Mouse (Mus musculus) left cerebral cortex, postnatal 10 days (tissue): Measurements from ENCODE around the gene Fam210b. TPM values are rescaled to one million over a fixed set of nuclear protein-coding genes. Genes with fewer than 3 reads are reported as not detected.
"Not testable (repeated sequence)": the region's sequence is repeated elsewhere in the genome, so short reads cannot be mapped to it uniquely, and the experiment has no call there.

ENCODE experiments used
- DNase-seq, 2 experiments: peaks; one replicate each; pipeline ENCODE4 v3.0.0; 2021 to 2022; ENCODE audit warnings: low spot score in 2 of 2, mixed read lengths in 1 of 2; ENCODE audit errors: extremely low spot score in 1 of 2
- intact Hi-C: fragments of 180-260 bp; cut with DNase I; formaldehyde crosslinking; loops from one replicate; pipeline ENCODE4 v1.15.1; 2025
- total RNA-seq, 2 experiments: library from RNA; stranded (reverse); gene quantifications; 2 replicates each; pipeline ENCODE4 v1.2.3; 2021

Fam210b gene
- total RNA-seq = 10 to 100 TPM; 15.3 to 15.5 TPM

DNA sequence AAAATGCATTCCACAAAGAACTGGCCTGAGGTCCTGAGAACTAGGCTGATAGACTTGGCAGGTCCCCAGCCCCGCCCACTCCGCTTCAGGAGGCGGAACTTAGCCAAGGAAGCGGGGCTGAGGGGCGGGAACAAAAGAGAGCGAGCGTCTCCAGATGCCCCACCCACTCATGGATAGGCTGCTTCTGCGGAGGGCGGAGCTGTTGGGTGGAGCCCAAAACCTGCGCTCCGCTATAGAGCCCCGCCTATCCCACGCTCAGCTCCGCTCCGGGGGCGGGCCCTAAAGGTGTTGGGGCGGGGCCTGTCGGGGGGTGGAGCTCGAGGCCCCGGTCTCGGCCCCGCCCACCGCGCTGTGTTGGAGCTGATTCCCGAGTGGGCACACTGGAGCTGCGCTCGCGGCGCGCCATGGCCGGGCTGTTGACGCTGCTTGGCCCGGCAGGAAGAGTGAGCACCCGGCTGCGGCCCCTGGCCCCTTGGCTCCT, at the start of gene Fam210b:
TSS of gene Fam210b (plus strand) at position 308 of the 481 bp plus-strand sequence.
- peak; percentile 91 to 97 for DNase-seq
- intact Hi-C loops = no loop called here

- no peak for DNase-seq
- intact Hi-C loops = no loop called here
These were observed 47.3 kb upstream of the Fam210b start for GRCm38 (mm10) chr2:172298083-172298482.

DNA sequence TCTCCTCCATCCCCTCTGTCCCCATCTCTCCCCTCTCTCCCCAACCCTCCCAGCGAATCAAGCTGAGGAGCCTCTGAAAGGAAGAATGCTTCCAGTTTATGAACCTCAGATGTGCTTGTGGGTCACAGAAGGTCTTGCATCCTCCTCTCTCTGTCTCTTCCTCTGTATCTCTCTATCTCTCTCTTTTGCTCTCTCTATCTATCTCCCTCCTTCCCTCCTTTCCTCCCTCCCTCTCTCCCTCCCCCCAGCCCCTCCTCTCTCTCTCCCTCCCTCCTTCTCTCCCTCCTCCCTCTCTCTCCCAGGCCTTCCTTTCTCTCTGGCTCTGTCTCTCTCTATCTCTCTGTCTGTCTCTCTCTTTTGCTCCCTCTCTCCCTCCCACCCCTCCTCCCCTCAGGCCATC, 46.8 kb upstream of the Fam210b start:
- intact Hi-C loops = no loop called here
- DNase-seq = no peak

DNA sequence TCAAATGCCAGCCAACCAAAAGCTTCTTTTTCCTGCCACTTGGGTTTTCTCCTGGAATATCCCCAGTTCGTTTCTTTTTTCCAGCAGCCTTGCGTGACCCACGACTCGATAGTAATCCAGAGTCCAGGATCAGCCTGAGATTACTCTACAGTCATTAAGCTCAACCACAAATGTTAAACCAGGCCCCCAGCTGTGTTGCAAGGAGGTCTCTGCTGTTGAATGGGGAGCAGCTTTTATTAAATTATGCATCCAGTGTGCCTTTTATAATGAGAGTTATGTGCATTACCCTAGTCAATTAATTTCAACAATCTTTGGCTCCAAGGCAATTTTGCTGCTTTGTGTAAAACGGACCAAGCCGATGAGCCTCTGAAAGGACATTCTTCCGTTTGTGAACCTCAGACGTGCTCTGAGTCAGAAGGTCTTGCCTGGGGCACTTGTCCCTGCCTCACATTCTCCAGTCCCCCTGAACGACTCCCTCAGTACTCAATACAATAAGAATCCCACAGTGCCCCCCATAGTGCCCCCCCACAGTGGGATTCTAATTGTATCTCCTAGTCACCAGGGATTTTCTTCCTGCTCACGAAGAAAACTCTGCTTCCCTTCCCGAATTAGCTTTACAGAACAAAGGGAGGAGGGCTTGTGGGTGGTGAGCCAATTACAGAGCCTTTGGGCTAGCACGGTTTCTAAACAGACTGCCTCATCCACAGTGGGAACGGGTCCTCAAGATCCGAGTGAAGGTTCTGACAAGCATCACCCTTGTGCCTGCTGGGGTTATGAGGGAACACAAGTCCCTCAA, 46.0 kb upstream of the Fam210b start:
- intact Hi-C loops = no loop called here
- no peak for DNase-seq

GRCm38 (mm10) chr2:172302396-172302795, 43.0 kb upstream of the Fam210b start:
- intact Hi-C loops = no loop called here
- no peak for DNase-seq

GRCm38 (mm10) chr2:172304118-172304708, 41.2 kb upstream of the Fam210b start:
- no peak for DNase-seq
- intact Hi-C loops = no loop called here

DNA sequence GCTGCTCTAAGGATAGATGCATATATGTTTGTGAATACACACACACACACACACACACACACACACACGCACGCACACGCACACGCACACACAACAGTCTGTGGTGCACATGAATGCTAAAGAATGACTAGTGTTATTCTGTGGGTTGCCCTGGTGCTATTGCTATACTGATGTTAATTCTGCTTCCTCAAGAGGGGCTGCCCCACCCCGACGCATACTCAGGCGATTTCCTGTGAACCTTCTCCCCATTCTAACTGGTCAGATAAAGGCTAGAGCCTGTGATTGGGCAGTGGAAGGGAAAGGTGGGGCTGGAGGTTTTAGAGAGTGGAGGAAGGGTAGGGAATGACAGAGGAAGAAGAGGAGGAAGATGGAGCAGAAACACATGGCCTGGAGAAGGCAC, 39.8 kb upstream of the Fam210b start:
- DNase-seq, intact Hi-C loops: not testable (repeated sequence)

DNA sequence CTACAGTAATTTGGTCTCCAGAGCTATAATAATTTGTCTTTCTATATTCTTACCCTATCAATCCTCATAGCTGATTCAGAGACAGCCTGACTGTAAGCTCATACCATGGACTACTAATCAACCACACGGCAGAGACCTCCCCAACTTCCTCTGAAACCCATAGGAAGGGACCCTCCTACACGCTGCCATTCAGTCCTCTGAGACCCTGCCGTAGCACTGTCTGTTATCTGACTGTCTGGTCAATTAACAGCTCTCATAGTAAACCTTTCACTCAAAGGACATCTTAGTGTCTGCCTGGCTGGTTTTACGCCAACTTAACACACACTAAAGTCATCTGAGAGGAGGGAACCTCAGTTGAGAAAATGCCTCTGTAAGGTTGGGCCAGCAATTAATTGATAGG, 38.8 kb upstream of the Fam210b start:
- no peak for DNase-seq
- intact Hi-C loops = no loop called here

- DNase-seq = no peak
- intact Hi-C loops = no loop called here
These were observed 33.6 kb upstream of the Fam210b start for GRCm38 (mm10) chr2:172311731-172312130.

DNA sequence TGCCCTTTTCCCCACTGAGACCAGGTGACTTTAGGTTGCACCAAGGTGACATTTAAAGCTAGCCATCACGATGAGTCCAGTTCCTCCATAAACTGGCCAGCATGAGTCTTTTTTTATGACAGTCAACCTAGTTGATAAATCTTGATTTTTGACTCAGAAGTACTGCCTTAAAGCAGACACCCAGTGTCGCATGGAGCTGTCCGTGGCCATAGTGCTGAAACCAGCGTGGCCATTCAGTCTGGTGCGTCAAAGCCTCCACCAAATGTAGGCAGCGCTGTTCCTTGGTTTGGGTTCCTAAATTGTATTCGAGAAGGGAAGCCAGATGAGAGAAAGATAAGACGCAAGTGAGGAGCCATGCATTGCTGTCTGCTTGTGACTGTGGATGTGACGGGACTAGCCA, 24.5 kb upstream of the Fam210b start:
- intact Hi-C loops = no loop called here
- DNase-seq = peak in 1 of 2 experiments; percentile 63

GRCm38 (mm10) chr2:172328248-172328647, 17.1 kb upstream of the Fam210b start:
- intact Hi-C loops = loop anchor here (2.0 to 5.0 kb wide), 2 partner anchors 81 to 99 kb away; partner anchors contain the start of gene Mc3r
- DNase-seq = no peak

DNA sequence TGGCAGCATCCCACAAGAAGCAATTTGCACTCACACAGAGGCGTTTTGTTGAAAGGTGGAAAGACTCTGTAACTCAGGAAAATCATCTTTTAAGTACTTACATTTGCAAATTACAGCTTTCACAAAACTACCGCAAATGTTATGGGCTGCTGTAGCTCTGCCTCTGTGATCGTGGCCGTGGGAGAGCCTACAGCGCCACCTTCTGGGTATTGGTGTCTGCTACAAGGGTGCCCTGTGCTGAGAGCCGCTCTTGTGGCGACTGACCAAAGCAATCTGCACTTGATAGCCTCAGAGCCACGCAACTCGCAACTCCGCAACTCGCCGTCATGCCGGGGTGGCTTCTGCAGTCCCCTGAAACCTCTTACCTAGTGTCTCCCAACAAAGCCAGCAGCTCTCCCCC, 16.2 kb upstream of the Fam210b start:
- intact Hi-C loops = loop anchor here (2.0 to 5.0 kb wide), 2 partner anchors 82 to 100 kb away; partner anchors contain the start of gene Mc3r
- DNase-seq = peak; percentile 76 to 79

- intact Hi-C loops = loop anchor here (10.0 kb wide), 1 partner anchor 1454 kb away; no protein-coding TSS in a partner anchor
- DNase-seq = no peak
These were observed 7.0 kb upstream of the Fam210b start for GRCm38 (mm10) chr2:172338206-172338942.

- no peak for DNase-seq
- intact Hi-C loops = no loop called here
These were observed 4.4 kb upstream of the Fam210b start for GRCm38 (mm10) chr2:172340936-172341335.

GRCm38 (mm10) chr2:172341606-172342005, 3.8 kb upstream of the Fam210b start:
- DNase-seq = no peak

DNA sequence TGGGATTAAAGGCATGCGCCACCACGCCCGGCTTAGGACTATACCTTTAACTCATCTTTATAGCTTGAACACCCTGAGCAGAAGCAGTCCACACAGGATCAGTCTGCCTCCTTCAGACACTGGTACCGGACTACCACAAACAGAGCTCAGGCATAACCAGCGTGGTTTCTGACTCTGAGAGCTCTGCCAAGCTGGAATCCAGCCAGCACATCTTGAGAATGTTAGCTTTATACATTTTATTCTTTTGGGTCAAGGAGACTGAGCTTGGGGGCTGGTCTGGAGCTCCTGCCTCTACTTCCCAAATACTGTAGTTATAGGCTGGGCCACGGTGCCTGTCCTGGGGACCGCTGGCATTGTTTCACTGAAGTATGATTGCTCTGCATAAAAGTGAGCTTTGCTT, 1.6 kb upstream of the Fam210b start:
- intact Hi-C loops = no loop called here
- DNase-seq = no peak

More at GRCm38 (mm10) chr2:172341606-172342005, 3.8 kb upstream of the Fam210b start:
- intact Hi-C loops = no loop called here

DNA sequence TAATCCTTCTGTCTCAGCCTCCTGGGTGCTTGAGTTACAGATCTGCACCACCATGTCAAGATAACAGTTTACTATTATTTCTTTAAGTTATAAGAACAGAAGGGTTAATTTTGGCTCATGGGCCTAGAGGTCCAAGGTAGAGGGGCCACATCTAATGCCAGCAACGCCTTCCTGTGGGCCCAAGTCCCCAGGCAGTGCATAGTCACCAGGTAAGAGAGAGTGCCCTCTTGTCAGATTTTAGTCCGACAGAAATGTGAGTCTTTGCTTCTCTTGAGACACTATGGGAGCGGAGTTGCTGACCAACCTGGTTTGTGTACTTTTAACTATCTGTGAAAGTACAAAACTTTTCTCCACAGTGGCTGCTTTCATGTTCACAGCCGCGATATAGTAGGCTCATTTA, 696 bp upstream of the Fam210b start:
- intact Hi-C loops = no loop called here
- DNase-seq = no peak

GRCm38 (mm10) chr2:172346034-172346929, 917 bp downstream of the Fam210b start:
- intact Hi-C loops = no loop called here

More at GRCm38 (mm10) chr2:172346034-172346929, 917 bp downstream of the Fam210b start:
- peak in 1 of 2 experiments; percentile 48 for DNase-seq
